Mouse (Mus musculus): ENCODE measurements around the gene Rnf31.

DNA sequence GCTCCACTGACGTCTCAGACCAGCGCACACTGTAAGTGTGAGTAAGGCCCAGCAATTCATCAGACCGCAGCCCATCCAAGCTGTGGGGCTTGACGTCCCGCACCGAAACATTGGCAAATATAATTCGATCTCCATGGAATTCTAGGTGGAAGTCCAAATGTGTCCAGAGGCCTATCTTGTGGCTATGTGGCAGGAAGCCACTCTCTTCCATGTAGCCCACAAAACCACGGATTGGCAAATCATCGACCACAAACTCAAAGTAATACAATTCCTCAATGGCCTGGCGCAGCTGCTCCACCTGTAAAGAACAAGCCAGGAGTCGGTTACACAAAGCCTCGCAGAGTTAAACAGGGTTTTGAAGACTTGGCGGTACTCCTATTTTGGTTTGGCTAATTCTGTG lies 49.8 kb downstream of the Rnf31 start:
- TF ChIP-seq CTCF (IDR thresholded peaks at IDR 0.05; ENCODE audit: low read depth, low read length) (no peak), POLR2A (IDR thresholded peaks at IDR 0.05; ENCODE audit: extremely low read depth, insufficient read depth, low read length) (no peak)

Measured in liver, adult 2 months (tissue).